In genomic region chr17:30609980-30610307, GRCm38 (mm10) we compare ENCODE assay signal across 11 mouse cellular contexts. TPM values are rescaled to one million over a fixed set of nuclear protein-coding genes. Genes with fewer than 3 reads are reported as not detected.
A peak's percentile ranks its signal among the peaks of the same experiment; 100 is the strongest.
DNase-seq lines count a peak whose midpoint lies in the region; ATAC-seq and TF ChIP-seq lines count a peak whose summit lies in the region.
"Had no signal": no experiment of that assay in that cellular context is flagged by ENCODE, and none has a peak within 500 bp of the region (broad histone marks: within the 10 kb centered on the region; RNA-seq: fewer than 3 reads in every experiment).

No protein-coding gene starts in this region.

- no peak for DNase-seq in kidney, postnatal 36 days
- DNase-seq: kidney, adult 9 months; lung, adult 18-20 months; midbrain, embryonic 14.5 days had no signal

- no peaks in the 10 kb centered on the region for H3K36me3 ChIP-seq in intestine, embryonic 16.5 days (ENCODE audit: control insufficient read depth, insufficient read depth, low read length)
- no peaks in the 10 kb centered on the region for H3K36me3 ChIP-seq in intestine, embryonic 15.5 days
- peaks cover 2% of the 10 kb centered on the region; the same call in 1 of the 2 replicates for H3K36me3 ChIP-seq in ES-Bruce4 (ENCODE audit: control insufficient read depth, insufficient read depth, low read length, poor library complexity, severe bottlenecking)
- no peaks in the 10 kb centered on the region for H3K36me3 ChIP-seq in intestine, postnatal 0 days (ENCODE audit: control insufficient read depth, insufficient read depth)
- H3K36me3 ChIP-seq in liver, embryonic 16.5 days (ENCODE audit: control insufficient read depth, insufficient read depth): peaks cover 4% of the 10 kb centered on the region; the same call in 1 of the 2 replicates
- no peaks in the 10 kb centered on the region for H3K36me3 ChIP-seq in forebrain, embryonic 16.5 days (ENCODE audit: control insufficient read depth, insufficient read depth)

- TF ChIP-seq CTCF in ES-Bruce4 (IDR thresholded peaks at IDR 0.05; ENCODE audit: low read depth, low read length): no peak
- TF ChIP-seq CTCF in intestine, postnatal 0 days (IDR thresholded peaks at IDR 0.05; ENCODE audit: low read depth): no peak

- no peaks in the 10 kb centered on the region for H3K27me3 ChIP-seq in intestine, embryonic 16.5 days (replicated peaks; ENCODE audit: control insufficient read depth, insufficient read depth, low read length)
- no peaks in the 10 kb centered on the region for H3K27me3 ChIP-seq in intestine, embryonic 15.5 days (replicated peaks)
- H3K27me3 ChIP-seq in ES-Bruce4 (ENCODE audit: control insufficient read depth, insufficient read depth, low read length, poor library complexity, severe bottlenecking): no peaks in the 10 kb centered on the region
- no peaks in the 10 kb centered on the region for H3K27me3 ChIP-seq in intestine, postnatal 0 days (replicated peaks; ENCODE audit: control insufficient read depth, insufficient read depth, low read length)
- H3K27me3 ChIP-seq in liver, embryonic 16.5 days (ENCODE audit: control insufficient read depth, insufficient read depth, low read depth, low read length): no peaks in the 10 kb centered on the region
- no peaks in the 10 kb centered on the region for H3K27me3 ChIP-seq in forebrain, embryonic 16.5 days (replicated peaks; ENCODE audit: control insufficient read depth, insufficient read depth, low read length)

- no peak overlapping the region for H3K9ac ChIP-seq in intestine, embryonic 16.5 days (ENCODE audit: low read depth, low read length)
- no peak overlapping the region for H3K9ac ChIP-seq in intestine, embryonic 15.5 days
- H3K9ac ChIP-seq in ES-Bruce4 (ENCODE audit: low read depth, poor library complexity, severe bottlenecking): no peak overlapping the region
- H3K9ac ChIP-seq in intestine, postnatal 0 days (ENCODE audit: low read depth, low read length): no peak overlapping the region
- peak overlapping the region; percentile 35 for H3K9ac ChIP-seq in liver, embryonic 16.5 days (ENCODE audit: low read depth, low read length)
- H3K9ac ChIP-seq in forebrain, embryonic 16.5 days (replicated peaks; ENCODE audit: low read depth, low read length): no peak overlapping the region

- no peak for ATAC-seq in intestine, embryonic 16.5 days
- no peak for ATAC-seq in intestine, embryonic 15.5 days
- no peak for ATAC-seq in intestine, postnatal 0 days
- ATAC-seq in liver, embryonic 16.5 days (ENCODE audit: low read depth): no peak
- no peak for ATAC-seq in forebrain, embryonic 16.5 days
- ATAC-seq: hindbrain, postnatal 0 days had no signal

- WGBS in intestine, embryonic 16.5 days: 90% methylated on average over 5 of the region's 5 CpGs
- WGBS in intestine, embryonic 15.5 days: 97% methylated on average over 5 of the region's 5 CpGs
- WGBS in intestine, postnatal 0 days: 85% methylated on average over 5 of the region's 5 CpGs
- 77% methylated on average over 5 of the region's 5 CpGs for WGBS in liver, embryonic 16.5 days (ENCODE audit: insufficient replicate concordance)
- WGBS in forebrain, embryonic 16.5 days: 96% methylated on average over 5 of the region's 5 CpGs

- no peak for TF ChIP-seq POLR2A in ES-Bruce4 (IDR thresholded peaks at IDR 0.05; ENCODE audit: insufficient read depth, low read length)

- H3K4me1 ChIP-seq in intestine, embryonic 16.5 days (ENCODE audit: control insufficient read depth, insufficient read depth, low read length): peaks cover 38% of the 10 kb centered on the region
- peaks cover 32% of the 10 kb centered on the region for H3K4me1 ChIP-seq in intestine, embryonic 15.5 days (replicated peaks)
- no peaks in the 10 kb centered on the region for H3K4me1 ChIP-seq in ES-Bruce4 (ENCODE audit: control insufficient read depth, insufficient read depth, low read length)
- peaks cover 21% of the 10 kb centered on the region for H3K4me1 ChIP-seq in intestine, postnatal 0 days (replicated peaks; ENCODE audit: control insufficient read depth, insufficient read depth, low read length)
- H3K4me1 ChIP-seq in liver, embryonic 16.5 days (ENCODE audit: control insufficient read depth, low read depth, low read length): peaks cover 63% of the 10 kb centered on the region
- peaks cover 18% of the 10 kb centered on the region for H3K4me1 ChIP-seq in forebrain, embryonic 16.5 days (replicated peaks; ENCODE audit: control insufficient read depth, insufficient read depth, low read length)

- no peaks in the 10 kb centered on the region for H3K9me3 ChIP-seq in intestine, embryonic 16.5 days (ENCODE audit: control insufficient read depth, low read length)
- no peaks in the 10 kb centered on the region for H3K9me3 ChIP-seq in intestine, embryonic 15.5 days
- H3K9me3 ChIP-seq in ES-Bruce4 (replicated peaks; ENCODE audit: control insufficient read depth, insufficient read depth, low read length, poor library complexity, severe bottlenecking): no peaks in the 10 kb centered on the region
- H3K9me3 ChIP-seq in intestine, postnatal 0 days (ENCODE audit: control insufficient read depth): no peaks in the 10 kb centered on the region
- no peaks in the 10 kb centered on the region for H3K9me3 ChIP-seq in liver, embryonic 16.5 days (replicated peaks; ENCODE audit: control insufficient read depth, low read length)
- no peaks in the 10 kb centered on the region for H3K9me3 ChIP-seq in forebrain, embryonic 16.5 days (ENCODE audit: control insufficient read depth, low read length)

- H3K27ac ChIP-seq in intestine, embryonic 16.5 days (ENCODE audit: low read length): no peak overlapping the region; the same call in 1 of the 2 replicates
- H3K27ac ChIP-seq in intestine, embryonic 15.5 days: no peak overlapping the region
- H3K27ac ChIP-seq in ES-Bruce4 (ENCODE audit: insufficient read depth, low read length): 0 out of 2 replicates have a peak overlapping the region, but pooled peaks have one; percentile 9
- no peak overlapping the region for H3K27ac ChIP-seq in intestine, postnatal 0 days (ENCODE audit: low read depth, low read length)
- H3K27ac ChIP-seq in liver, embryonic 16.5 days (ENCODE audit: low read length): peak overlapping the region; percentile 80
- H3K27ac ChIP-seq in forebrain, embryonic 16.5 days (ENCODE audit: low read length): no peak overlapping the region
- H3K27ac ChIP-seq: hindbrain, postnatal 0 days had no signal

- 0 out of 2 replicates have a peak overlapping the region, but pooled peaks have one; percentile 13 for H3K4me2 ChIP-seq in intestine, embryonic 16.5 days (ENCODE audit: low read depth, low read length)
- no peak overlapping the region for H3K4me2 ChIP-seq in intestine, embryonic 15.5 days (replicated peaks)
- peak overlapping the region; percentile 50 for H3K4me2 ChIP-seq in intestine, postnatal 0 days (replicated peaks; ENCODE audit: low read depth)
- H3K4me2 ChIP-seq in liver, embryonic 16.5 days (ENCODE audit: low read depth, low read length): peak overlapping the region; percentile 69
- no peak overlapping the region for H3K4me2 ChIP-seq in forebrain, embryonic 16.5 days (ENCODE audit: low read length)

- H3K4me3 ChIP-seq in intestine, embryonic 16.5 days (ENCODE audit: low read length): 0 out of 2 replicates have a peak overlapping the region, but pooled peaks have one; percentile 3
- H3K4me3 ChIP-seq in intestine, embryonic 15.5 days (replicated peaks): no peak overlapping the region
- H3K4me3 ChIP-seq in ES-Bruce4 (ENCODE audit: low read depth, low read length): peak overlapping the region; percentile 39
- no peak overlapping the region; the same call in 1 of the 2 replicates for H3K4me3 ChIP-seq in intestine, postnatal 0 days (ENCODE audit: low read depth, low read length)
- peak overlapping the region; percentile 82 for H3K4me3 ChIP-seq in liver, embryonic 16.5 days (ENCODE audit: low read depth, low read length)
- H3K4me3 ChIP-seq in forebrain, embryonic 16.5 days (replicated peaks; ENCODE audit: low read length): no peak overlapping the region

- no peak for TF ChIP-seq EP300 in ES-Bruce4 (IDR thresholded peaks at IDR 0.05; ENCODE audit: insufficient read depth, low read depth, low read length)

RNA-seq across cellular contexts. Expression of gene Dnah8, which starts 14.2 kb away (rescaled TPM):
- polyA plus RNA-seq in intestine, embryonic 16.5 days (2015; fragmentation: Nextera tagmentation; extraction: Ambion mirVana): 0.79 and 0.82 TPM in 2 replicates
- polyA plus RNA-seq in intestine, embryonic 15.5 days (2015; fragmentation: Nextera tagmentation; extraction: Ambion mirVana): 0.82 and 1.2 TPM in 2 replicates
- 25.8 and 34.7 TPM in 2 replicates for polyA plus RNA-seq in ES-Bruce4 (2011; ENCODE audit: insufficient read depth, insufficient read length, low read depth, missing spikeins)
- 0.35 and 0.72 TPM in 2 replicates for polyA plus RNA-seq in intestine, postnatal 0 days (2015; fragmentation: Nextera tagmentation; extraction: Ambion mirVana)
- polyA plus RNA-seq in liver, embryonic 16.5 days (2015; fragmentation: Nextera tagmentation; extraction: Ambion mirVana): 0.89 and 0.99 TPM in 2 replicates
- polyA plus RNA-seq in forebrain, embryonic 16.5 days (2015; fragmentation: Nextera tagmentation; extraction: Ambion mirVana): 1.6 and 2.0 TPM in 2 replicates

RNA-seq across cellular contexts. Expression of gene Glo1, which starts 16.7 kb away (rescaled TPM):
- polyA plus RNA-seq in intestine, embryonic 16.5 days (2015; fragmentation: Nextera tagmentation; extraction: Ambion mirVana): 234 and 240 TPM in 2 replicates
- polyA plus RNA-seq in intestine, embryonic 15.5 days (2015; fragmentation: Nextera tagmentation; extraction: Ambion mirVana): 215 and 241 TPM in 2 replicates
- 175 and 190 TPM in 2 replicates for polyA plus RNA-seq in ES-Bruce4 (2011; ENCODE audit: insufficient read depth, insufficient read length, low read depth, missing spikeins)
- 169 and 176 TPM in 2 replicates for polyA plus RNA-seq in intestine, postnatal 0 days (2015; fragmentation: Nextera tagmentation; extraction: Ambion mirVana)
- polyA plus RNA-seq in liver, embryonic 16.5 days (2015; fragmentation: Nextera tagmentation; extraction: Ambion mirVana): 259 and 271 TPM in 2 replicates
- 156 and 176 TPM in 2 replicates for polyA plus RNA-seq in forebrain, embryonic 16.5 days (2015; fragmentation: Nextera tagmentation; extraction: Ambion mirVana)

RNA-seq across cellular contexts. Expression of gene Btbd9, which starts 33.7 kb away (rescaled TPM):
- polyA plus RNA-seq in intestine, embryonic 16.5 days (2015; fragmentation: Nextera tagmentation; extraction: Ambion mirVana): 50.8 and 51.6 TPM in 2 replicates
- polyA plus RNA-seq in intestine, embryonic 15.5 days (2015; fragmentation: Nextera tagmentation; extraction: Ambion mirVana): 52.8 and 53.1 TPM in 2 replicates
- polyA plus RNA-seq in ES-Bruce4 (2011; ENCODE audit: insufficient read depth, insufficient read length, low read depth, missing spikeins): 19.2 and 21.6 TPM in 2 replicates
- 35.9 and 42.6 TPM in 2 replicates for polyA plus RNA-seq in intestine, postnatal 0 days (2015; fragmentation: Nextera tagmentation; extraction: Ambion mirVana)
- polyA plus RNA-seq in liver, embryonic 16.5 days (2015; fragmentation: Nextera tagmentation; extraction: Ambion mirVana): 13.2 and 14.3 TPM in 2 replicates
- 141 and 147 TPM in 2 replicates for polyA plus RNA-seq in forebrain, embryonic 16.5 days (2015; fragmentation: Nextera tagmentation; extraction: Ambion mirVana)

Comparison
In these comparisons a context has a peak if more than half of its experiments do, and no peak if none do; other contexts are left out.
1. H3K4me2 ChIP-seq: peak in intestine, embryonic 16.5 days (single experiment), intestine, postnatal 0 days (single experiment) and liver, embryonic 16.5 days (single experiment); none in intestine, embryonic 15.5 days (single experiment) and forebrain, embryonic 16.5 days (single experiment).
2. H3K4me3 ChIP-seq: peak in intestine, embryonic 16.5 days (single experiment), ES-Bruce4 (single experiment) and liver, embryonic 16.5 days (single experiment); none in intestine, embryonic 15.5 days (single experiment), intestine, postnatal 0 days (single experiment) and forebrain, embryonic 16.5 days (single experiment).
3. H3K27ac ChIP-seq: peak in ES-Bruce4 (single experiment) and liver, embryonic 16.5 days (single experiment); none in intestine, embryonic 16.5 days (single experiment), intestine, embryonic 15.5 days (single experiment), intestine, postnatal 0 days (single experiment) and forebrain, embryonic 16.5 days (single experiment).